Mouse (Mus musculus): ENCODE data around the gene Pkp3.
A peak's percentile ranks its signal among the peaks of the same experiment; 100 is the strongest.

Gene Pkp3

DNA sequence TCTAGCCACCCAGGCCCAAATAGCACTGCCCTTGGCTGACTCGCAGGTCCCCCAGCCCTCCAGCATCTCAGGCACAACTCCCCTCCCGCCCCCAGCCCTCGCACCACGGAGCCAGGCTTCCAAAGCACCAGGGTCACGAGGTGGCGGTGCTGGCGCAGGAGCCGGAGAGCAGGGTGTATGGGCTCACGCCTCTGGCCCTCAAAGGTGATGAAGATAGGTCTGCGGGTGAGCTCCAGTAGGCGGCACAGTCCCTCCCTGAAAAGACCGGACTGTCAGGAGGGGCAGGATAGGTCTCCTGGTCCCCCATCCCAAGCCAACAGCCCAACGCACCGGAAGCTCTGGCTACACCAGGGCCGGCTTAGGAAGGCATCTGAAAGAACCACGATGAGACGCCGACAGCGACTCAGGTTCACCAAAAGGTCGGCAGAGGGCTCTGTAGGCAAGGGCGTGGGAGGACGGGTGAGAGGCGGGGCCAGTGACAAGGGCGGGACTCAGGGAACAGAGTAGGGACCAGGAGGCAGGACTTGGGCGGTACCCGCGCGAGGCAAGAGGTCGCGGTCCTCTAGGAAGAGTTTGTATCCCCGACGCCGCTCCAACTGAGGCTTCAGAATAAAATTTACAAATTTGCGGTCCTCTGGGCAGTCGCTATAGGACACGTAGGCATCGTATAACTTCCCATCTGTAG lies 14.2 kb downstream of the Pkp3 start:
- peak; percentile 67 for DNase-seq (ENCODE audit: extremely low read depth, insufficient read length, low spot score)

GRCm38 (mm10) chr7:141093950-141094349 lies 15.9 kb downstream of the Pkp3 start:
- no peak for DNase-seq (ENCODE audit: extremely low read depth, insufficient read length, low spot score)

- DNase-seq (ENCODE audit: extremely low read depth, insufficient read length, low spot score), result no peak
Measured at GRCm38 (mm10) chr7:141094487-141095205, 16.6 kb downstream of the Pkp3 start.

GRCm38 (mm10) chr7:141096021-141096420 lies 18.0 kb downstream of the Pkp3 start:
- DNase-seq (ENCODE audit: extremely low read depth, insufficient read length, low spot score), result no peak

- peak; percentile 78 for DNase-seq (ENCODE audit: extremely low read depth, insufficient read length, low spot score)
Measured at GRCm38 (mm10) chr7:141096649-141097056, 18.6 kb downstream of the Pkp3 start.

- DNase-seq (ENCODE audit: extremely low read depth, insufficient read length, low spot score), result no peak
Measured at GRCm38 (mm10) chr7:141097177-141097576, 19.2 kb downstream of the Pkp3 start.

DNA sequence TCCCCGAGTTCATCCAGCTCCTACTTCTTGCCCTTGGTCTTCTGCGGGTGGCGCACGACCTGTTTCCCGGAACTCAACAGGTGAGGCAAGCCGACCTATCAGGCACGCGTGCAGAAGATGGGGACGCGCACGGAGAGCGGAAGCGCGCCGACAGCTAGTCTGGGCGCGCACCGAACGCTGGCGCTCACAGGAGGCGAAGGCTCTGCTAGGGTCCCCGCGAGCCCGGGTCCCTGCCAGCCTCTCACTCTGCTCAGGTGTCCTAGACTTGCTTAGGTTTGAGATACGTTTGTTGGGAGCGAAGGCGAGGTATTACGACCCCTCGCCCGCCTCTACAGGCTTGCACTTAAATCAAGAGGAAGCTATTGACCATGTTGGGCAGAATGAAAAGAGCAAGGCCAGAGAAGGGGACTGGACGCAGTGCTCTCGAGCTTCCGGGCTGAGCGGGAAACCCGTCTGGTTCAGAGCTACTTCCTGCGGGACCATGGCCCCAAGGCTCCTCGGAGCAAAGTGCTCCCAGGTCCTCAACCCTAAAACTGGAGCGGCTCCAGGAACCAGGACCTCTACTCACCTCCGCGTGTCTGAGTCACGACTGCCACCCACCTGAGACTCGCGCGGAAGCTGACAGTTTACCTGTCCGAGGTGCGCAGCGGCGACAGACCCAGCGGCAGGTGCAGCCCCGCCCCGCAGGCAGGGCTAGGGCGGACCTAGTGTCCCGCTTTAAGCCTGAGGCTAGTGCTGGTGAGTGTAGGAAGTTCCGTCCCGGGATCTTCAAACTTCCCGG lies 22.1 kb downstream of the Pkp3 start, which contains the start of gene Sigirr:
Gene Sigirr, minus strand, starts transcription at position 662 of the 781 bp plus-strand sequence.
- no peak for DNase-seq (ENCODE audit: extremely low read depth, insufficient read length, low spot score)

DNA sequence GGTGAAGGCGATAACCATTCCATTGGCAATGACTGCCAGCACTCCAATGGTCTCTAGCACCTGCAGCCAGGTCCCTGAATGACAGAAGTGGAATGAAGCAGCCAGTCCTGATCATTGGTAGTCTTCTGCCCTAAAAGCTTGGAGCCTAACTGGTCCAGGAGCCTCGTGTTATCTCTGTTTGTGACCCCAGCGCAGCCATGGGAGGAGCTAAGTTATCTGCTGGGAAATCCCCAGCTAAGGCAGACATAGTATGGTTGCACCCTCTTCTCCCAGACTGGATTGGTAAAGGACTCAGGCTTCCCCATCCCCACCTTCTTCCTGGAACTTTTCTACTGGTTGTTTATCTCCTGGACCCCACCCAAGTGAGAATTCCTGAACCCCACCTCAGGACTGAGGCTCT lies 25.1 kb downstream of the Pkp3 start:
- no peak for DNase-seq (ENCODE audit: extremely low read depth, insufficient read length, low spot score)

- DNase-seq (ENCODE audit: extremely low read depth, insufficient read length, low spot score), result no peak
Measured at GRCm38 (mm10) chr7:141115874-141116273, 37.9 kb downstream of the Pkp3 start.

GRCm38 (mm10) chr7:141117636-141118035 lies 39.6 kb downstream of the Pkp3 start, which contains the start of gene Ano9:
Ano9 (minus strand) TSS chr7:141117806.
- DNase-seq (ENCODE audit: extremely low read depth, insufficient read length, low spot score), result no peak

DNA sequence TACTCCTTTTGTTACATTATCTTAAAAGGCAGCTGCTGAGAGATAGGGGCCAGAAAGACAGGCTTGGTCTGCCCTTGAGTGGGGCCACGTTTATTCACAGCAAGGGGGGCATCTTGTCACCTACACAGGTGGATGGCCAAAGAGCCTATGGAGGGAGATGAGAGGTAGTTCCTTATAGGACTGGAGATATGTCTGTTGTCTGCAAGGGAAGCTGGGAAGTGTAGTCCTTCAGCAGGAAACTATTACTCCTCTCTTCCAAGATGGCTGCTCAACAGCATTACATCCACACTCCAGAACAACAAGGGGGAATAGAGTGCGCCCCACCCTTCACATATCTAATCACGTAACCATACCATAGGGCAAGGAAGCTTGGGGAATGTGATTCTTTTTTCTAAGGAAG lies 41.5 kb downstream of the Pkp3 start:
- no peak for DNase-seq (ENCODE audit: extremely low read depth, insufficient read length, low spot score)

DNA sequence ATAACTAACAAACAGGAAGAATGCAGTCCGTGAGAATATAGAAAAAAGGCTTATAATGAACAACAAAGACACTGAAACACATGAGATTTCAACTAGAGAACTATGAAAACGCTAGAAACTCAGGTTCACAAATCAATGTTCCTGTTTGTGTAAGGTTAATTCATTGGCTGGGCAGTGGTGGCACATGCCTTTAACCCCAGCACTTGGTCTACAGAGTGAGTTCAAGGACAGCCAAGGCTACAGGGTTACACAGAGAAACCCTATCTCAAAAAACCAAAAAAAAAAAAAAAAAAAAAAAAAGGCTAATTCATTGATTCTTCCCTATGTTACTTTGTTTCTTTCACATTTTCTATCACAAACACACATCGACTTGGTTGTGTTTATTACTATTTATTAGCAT lies 42.6 kb downstream of the Pkp3 start:
- DNase-seq (ENCODE audit: extremely low read depth, insufficient read length, low spot score), result no peak

- DNase-seq (ENCODE audit: extremely low read depth, insufficient read length, low spot score), result no peak
Measured at GRCm38 (mm10) chr7:141121051-141121531, 43.1 kb downstream of the Pkp3 start.

DNA sequence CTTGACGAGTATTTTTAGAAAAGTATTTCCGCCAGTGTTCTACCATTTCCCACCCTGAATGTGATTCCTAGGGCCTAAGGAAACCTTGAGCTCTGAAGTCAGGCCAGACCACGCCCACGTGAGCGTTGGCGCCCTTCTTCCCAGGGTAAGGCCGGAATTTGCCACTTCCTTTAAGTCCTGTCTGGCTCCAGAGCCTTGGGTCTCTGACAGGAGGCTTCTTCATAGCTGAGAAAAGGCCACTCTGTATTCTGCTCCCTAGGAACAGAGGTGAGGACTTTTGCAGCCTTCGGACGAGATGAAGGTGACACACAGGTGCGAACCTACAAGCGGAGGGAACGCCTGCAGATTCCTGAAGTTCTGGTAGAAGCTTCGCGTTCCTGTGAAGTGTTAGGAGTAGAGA lies 44.2 kb downstream of the Pkp3 start, which contains the start of gene Ptdss2:
Gene Ptdss2, plus strand, starts transcription at position 138 of the 400 bp plus-strand sequence.
- no peak for DNase-seq (ENCODE audit: extremely low read depth, insufficient read length, low spot score)

- DNase-seq (ENCODE audit: extremely low read depth, insufficient read length, low spot score), result peak; percentile 98
Measured at GRCm38 (mm10) chr7:141122689-141123516, 44.9 kb downstream of the Pkp3 start.

DNA sequence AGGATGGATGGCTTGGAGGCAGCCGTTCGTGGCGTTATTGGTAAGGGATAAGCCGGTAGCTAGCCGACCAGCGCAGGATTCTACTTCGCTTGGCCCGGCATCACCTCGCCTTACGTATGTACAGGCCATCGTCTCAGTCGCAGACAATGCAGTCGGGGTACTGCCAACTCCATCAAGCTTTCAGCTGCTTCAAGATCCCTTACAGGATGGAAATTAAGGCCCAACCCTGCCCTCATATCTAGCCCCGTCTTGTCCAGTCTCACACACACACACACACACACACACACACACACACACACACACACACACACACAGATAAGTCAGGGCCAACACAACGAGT lies 45.5 kb downstream of the Pkp3 start:
- no peak for DNase-seq (ENCODE audit: extremely low read depth, insufficient read length, low spot score)

DNA sequence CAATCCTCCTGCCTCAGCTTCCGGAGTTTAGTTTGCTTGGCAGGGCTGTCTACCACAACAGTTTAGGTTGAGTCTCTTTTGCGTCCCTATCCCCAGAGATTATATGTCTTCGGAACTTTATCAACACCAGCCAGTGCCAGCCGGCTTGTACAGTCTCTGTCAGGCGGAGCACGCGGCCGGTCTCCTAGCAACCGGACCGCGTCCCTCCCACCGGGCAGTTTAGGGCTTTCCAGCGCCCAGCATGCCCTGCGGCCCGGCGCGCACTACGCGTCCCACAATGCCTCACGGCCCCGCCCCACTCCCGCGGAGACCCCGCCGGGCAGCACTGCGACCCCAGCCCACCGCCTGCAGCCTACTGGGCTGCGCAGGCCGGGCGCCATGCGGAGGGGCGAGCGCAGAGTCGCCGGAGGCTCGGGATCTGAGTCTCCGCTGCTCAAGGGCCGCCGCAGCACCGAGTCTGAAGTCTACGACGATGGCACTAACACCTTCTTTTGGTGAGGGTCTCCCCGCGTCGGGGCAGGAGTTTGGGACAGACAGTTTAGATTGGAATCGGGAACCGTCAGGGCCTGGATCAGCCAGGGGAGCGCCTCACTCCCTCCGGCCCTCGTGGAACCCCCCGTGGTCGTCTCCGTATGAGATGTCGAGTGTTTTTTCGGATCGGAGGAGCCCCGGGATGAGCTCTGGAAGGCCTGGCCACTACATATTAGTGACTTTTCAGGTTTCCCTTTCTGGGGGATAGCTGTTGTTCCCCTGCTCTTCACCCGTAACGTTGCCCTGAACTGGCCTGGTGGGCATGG lies 53.2 kb downstream of the Pkp3 start:
- DNase-seq (ENCODE audit: extremely low read depth, insufficient read length, low spot score), result peak; percentile 85

DNA sequence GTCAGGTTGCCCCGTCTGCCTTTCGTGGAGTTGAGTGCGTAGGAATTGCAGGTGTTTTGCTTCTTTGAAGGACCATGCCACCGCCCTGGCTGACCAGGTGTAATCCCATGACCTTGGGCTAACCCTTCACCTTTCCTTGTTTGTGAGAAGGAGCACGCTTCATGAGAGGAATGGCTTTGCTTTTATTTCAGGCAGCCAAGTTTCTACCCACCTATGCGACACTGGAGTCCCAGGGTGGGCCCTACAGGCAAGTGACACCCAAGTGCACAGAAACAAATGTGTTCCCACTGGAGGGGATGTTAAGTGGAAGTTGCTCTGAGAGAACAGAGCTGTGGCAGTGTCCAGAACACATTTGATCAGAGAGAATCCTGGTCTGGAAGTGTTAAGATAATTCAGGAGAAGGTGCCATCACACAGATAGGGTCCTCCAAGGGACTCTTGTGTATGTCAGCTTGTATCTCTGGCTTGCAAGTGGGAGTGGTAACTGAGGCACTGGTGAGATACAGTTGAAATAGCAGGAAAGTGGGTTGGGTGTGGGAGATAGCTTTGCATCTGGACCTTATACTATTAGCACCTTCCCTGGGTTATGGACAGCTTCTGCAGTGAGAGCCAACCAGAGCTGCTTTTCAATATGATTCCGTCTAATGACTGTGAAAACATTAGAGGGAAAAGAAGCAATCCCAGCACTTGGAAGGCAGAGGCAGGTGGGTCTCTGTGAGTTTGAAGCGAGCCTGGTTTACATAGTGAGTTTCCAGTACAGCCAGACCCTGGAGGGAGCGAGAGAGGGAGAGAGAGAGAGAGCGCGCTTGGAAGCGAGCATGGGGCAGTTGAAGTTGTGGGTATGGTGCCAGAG lies 54.1 kb downstream of the Pkp3 start:
- no peak for DNase-seq (ENCODE audit: extremely low read depth, insufficient read length, low spot score)
